Mouse (Mus musculus) lung, adult 2 months (tissue): ENCODE results near the gene Ttll3.

Source experiments
- CTCF ChIP-seq: fragments of 200-500 bp; IDR thresholded peaks from 2 replicates; pipeline ENCODE4 v1.5.1; 2011; ENCODE audit warnings: mild to moderate bottlenecking, low read length, control low read depth; ENCODE audit not compliant: insufficient read depth
- POLR2A ChIP-seq: fragments of 200-500 bp; IDR thresholded peaks from 2 replicates; pipeline ENCODE4 v1.6.1; 2011; ENCODE audit warnings: low read depth, mild to moderate bottlenecking, control low read depth, low read length, borderline replicate concordance; ENCODE audit errors: extremely low read depth

DNA sequence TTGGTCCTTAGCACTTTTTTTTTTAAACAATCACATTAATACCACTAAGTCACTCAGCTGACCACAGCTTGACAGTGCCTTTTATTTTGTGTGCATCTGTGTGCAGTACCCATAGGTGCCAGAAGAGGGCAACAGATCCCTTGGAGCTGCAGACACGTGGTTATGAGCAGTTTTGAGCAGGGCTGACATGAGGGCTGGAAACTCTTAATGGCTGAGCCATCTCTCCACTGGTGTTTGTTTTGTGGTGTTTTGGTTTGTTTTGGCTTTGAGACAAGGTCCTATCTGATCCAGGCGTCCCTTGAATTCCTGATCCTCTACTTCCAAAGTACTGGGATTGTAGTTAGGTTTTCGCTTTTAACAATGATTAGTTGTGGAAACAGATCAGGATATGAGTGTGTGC is 38.3 kb downstream of the Ttll3 start:
- TF ChIP-seq CTCF: peak; percentile 54
- no peak for TF ChIP-seq POLR2A
